Mouse (Mus musculus) thymus, postnatal 36 days (tissue): Measurements from ENCODE around the gene Cda.

Experiments used
- DNase-seq, 2 experiments: peaks; one replicate each; pipeline ENCODE4 v3.0.0; 2022; ENCODE audit warnings: mixed read lengths in 2 of 2

Cda gene

GRCm38 (mm10) chr4:138366561-138366960 is 1.2 kb downstream of the Cda start:
- DNase-seq, result no peak

GRCm38 (mm10) chr4:138363511-138363910 is 4.3 kb downstream of the Cda start:
- DNase-seq, result no peak

DNA sequence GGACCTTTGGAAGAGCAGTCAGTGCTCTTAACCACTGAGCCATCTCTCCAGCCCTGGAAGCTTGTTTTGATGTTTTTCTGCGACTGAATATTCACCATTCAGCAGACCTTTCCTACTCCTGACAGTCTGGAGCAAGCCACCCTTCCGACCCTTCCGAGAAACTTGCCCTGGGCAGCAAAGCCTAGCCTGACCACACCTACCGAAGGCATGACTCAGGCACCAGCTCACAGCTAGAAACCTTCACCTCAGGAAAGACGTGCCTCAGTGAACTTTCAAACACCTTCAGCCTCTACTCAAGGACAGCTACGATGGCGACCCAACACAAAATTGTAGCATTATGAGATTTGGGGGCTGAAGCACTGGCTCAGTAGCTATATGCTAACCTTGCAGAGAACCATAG is 4.9 kb downstream of the Cda start:
- no peak for DNase-seq

GRCm38 (mm10) chr4:138361370-138361821 is 6.4 kb downstream of the Cda start:
- DNase-seq, result no peak

- DNase-seq, result no peak
Measured at GRCm38 (mm10) chr4:138358176-138358575, 9.6 kb downstream of the Cda start.

GRCm38 (mm10) chr4:138356551-138356950 is 11.2 kb downstream of the Cda start:
- DNase-seq, result no peak

- no peak for DNase-seq
Measured at GRCm38 (mm10) chr4:138356141-138356540, 11.7 kb downstream of the Cda start.

DNA sequence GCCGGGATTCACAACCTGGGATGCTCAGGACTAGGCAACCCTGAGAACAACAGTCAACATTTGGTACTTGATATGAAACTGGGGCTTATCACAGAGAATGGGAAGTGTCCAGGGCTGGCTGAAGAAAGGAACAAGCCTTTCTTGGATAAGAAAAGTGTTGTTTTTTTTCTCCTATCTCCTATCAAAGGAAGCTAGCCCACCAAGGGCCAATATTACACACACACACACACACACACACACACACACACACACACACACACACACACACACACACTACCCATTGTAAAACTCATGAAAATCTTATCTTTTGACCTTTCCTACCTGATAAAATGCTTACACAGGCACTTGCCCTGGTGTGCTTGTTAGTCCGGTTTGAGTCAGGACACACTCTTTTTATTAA is 12.3 kb downstream of the Cda start:
- DNase-seq, result no peak

DNA sequence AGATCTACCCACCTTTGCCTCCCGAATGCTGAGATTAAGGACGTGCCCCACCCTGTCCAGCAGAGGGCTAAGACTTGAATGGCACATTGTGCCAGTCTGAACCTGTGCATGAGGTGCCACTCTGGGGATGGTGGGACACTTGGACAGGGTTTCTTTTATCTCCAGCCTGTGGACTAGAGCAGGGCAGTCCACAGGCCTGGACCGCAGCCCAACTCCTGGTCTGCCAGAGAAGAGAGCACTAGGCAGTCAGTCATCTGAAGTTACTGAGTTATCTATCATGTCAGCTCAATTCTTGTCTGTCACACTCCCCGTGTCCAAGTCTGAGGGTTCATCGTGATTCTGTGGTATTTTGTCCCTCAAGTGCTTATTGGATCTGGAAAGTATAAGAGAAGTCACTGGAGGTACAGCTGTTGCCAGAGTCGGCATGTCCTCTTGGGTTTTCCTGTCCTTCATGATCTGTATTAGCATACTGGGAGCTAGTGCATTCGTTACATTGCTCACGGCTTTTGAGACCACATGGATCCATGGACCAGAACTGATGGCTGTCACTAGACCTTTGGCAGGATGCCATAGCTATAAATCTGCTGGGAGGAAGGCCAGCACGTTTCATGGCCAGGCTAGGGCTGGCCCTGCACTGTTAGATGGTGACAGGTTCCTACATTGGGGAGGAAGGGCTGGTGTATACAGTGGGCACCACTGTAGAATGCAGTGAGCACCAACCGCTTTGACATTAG is 14.2 kb downstream of the Cda start:
- DNase-seq, result no peak

- DNase-seq, result no peak
Measured at GRCm38 (mm10) chr4:138352692-138353091, 15.1 kb downstream of the Cda start.

DNA sequence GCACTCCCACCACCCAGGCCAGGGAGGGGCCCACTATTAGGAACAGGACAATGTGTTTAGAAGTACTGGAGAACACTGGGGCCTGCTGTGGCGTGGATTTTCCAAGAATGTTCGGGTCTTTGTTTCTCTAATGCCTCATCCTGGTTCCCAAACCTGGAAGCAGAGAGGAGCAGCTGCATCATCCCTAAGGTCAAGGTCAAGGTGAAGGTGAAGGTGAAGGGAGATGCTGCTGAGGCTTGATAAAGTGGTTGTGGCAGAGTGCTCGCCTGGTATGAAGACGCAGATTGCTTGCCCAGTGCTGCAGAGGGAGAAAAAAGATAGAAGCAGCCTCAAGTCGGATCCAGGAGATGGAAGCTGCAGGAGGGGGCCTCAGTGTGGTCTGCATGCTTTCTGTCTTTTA is 16.0 kb downstream of the Cda start:
- no peak for DNase-seq

DNA sequence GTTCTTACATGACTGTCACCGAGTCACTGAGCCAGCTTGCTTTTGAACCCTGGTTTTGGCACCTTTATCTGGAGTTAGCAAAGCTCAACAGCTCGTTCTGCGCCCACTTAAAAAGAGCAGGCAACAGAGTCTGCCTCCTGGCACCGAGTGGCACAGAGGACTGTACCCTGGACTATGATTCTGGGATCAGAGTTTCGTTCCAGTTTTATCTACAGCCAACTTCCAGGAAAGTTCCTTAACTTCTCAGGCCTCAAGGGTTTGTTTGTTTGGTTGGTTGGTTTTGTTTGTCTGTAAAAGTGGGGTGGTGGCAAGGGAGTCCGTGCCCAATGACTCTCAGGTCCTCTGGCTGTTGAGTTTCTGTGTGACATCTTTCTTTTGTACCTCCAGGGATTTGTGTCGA is 19.1 kb downstream of the Cda start:
- no peak for DNase-seq

- no peak for DNase-seq
Measured at GRCm38 (mm10) chr4:138347280-138347679, 20.5 kb downstream of the Cda start.

DNA sequence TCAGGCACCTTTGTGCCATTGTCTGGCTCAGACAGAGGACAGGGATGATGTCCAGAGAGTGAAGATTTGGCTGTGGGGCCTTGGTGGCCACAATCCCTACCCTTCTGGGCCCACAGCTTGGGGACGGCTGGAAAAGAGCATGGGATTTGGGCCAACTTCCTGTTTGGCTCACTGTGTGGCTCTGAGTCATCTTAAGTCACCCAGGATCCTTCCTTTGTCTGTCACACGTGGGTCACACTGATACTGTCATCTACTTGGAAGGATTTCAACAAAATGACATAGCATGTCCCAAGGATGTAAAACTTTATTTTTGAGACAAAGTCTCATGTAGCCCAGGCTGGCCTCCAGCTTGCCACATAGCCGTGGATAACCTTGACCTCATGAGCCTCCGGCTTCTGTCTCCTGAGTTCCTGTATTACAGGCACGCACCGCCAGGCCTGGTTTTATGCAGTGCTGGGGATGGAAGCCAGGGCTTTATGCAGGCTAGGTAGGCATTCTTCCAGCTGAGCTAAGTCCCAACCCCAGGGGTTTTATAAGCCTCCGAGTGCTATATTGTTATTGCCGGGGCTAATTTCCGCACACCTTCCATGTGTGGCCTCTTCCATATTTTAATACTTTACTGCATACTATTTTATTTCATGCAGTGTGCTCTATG is 22.8 kb downstream of the Cda start:
- no peak for DNase-seq

GRCm38 (mm10) chr4:138343341-138343837 is 24.4 kb downstream of the Cda start:
- DNase-seq, result no peak

DNA sequence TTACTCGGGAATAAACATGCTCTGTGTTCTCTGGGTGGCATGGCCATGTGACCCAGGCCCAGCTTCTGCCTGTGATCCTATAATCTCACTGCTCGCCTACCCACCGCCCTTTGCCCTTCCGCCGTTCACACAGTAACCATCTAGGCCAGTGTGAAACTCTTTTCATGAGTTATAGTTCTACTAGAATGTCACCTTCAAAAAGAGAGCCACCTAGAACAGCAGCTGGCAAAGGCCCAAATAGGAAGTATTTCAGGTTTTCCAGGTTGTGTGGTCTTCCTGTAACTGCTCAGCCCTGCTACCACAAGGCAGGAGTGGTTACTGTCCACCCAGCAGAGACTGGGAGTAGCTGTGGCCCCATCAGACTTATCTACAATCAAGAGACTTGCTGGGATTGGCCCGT is 25.0 kb downstream of the Cda start:
- no peak for DNase-seq

DNA sequence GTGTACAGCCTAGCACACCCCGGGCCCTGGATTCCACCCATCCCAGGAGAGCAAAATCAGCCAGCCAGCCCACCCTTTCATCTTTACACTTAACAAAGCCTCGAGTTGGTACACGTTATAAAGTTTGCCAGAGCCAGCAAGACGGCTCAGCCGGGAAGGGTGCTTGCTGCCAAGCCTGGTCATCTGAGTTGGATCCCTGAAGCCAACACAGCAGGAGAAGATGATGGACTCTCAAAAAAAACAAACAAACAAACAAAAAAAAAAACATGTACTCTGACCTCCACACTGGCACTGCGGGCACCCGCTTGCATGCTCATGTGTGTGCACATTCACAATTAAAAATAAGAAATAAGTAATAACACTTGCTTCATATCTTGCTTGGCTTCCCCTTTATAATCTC is 25.7 kb downstream of the Cda start:
- DNase-seq, result no peak

DNA sequence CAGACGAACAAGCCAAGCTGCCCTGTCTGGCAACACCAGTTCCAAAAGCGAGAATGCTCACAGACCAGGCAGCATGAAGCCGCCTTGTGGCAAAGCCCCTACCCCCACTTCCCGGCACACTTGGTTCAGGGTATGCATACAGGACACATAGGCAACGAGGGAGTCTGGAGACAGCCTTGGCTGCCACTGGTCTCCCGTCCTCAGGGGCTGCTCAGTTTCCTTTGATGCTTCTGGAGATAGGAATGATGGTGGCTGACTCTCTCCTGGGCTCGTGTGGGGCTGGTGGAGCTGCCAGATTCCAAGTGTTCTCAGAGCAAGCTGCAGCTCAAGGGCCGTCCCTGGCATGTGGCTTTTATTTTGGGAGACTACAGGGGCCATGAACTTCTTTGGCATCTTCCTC is 26.4 kb downstream of the Cda start:
- no peak for DNase-seq

DNA sequence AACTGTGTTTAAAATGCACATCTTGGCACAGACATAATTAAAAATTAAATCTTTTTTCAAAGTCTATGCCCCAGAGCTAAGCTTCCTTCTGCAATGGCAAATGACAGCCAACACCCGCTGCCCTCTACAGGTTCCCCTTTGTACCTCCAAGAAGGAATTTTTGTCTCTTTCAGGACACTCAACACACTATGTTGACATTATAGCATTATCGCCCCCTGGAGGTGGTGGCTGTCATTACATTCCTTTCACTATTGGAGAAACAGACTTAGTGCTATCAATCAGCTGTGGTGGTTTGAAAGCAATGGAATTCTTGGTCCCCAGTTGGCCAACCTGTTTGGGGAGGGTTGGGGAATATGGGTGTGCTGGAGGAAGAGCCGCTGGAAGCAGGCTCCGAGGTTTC is 27.8 kb downstream of the Cda start:
- DNase-seq, result peak; percentile 24 to 26

DNA sequence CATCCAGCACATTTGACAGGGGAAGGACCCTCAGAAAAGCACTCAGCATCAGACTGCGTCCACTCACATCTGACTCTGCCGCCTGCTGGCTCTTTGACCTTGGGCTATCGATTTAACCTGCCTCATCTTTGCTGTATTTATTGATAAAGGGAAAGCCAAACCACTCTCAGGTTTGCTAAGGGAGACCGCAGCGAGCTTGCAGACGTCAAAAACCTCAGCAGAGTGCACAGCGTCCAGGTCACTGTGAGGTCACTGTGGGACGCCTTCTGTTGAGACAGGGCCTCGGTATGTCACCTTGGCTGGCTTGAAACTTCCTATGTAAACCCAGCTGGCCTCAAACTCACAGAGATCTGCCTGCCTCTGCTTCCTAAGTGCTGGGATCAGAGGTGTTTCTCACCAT is 30.5 kb downstream of the Cda start:
- no peak for DNase-seq

DNA sequence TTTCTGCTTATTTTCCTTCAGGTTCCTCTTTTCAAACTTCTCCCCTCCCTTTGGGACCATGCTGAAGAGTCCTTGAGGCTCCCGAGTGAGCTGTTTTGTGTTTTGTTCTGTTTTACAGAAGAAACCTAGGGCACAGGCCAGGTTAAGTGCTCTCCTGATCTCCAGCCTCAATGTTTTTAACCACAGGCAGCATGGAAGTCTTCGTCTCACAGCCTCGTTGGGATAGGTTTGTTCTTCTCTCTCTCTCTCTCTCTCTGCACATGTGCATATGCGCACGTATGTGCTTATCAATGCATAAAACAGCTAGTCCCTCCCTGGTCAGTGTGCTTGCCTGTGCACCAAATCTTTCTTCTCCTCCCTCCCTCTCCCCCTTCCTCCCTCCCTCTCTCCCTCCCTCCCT is 30.9 kb downstream of the Cda start:
- no peak for DNase-seq

DNA sequence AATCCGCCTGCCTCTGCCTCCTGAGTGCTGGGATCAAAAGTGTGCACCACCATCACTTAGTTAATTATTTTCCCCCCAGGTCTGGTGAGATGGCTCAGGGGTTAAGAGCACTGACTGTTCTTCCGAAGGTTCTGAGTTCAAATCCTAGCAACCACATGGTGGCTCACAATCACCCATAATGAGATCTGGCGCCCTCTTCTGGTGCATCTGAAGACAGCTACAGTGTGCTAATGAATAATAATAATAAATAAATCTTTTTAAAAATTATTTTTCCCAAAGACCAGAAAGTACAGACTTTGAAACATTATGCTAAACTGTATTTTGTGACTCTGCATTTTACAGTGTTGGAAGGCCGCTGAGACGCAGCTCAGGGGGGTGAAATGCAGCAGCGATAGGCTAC is 32.1 kb downstream of the Cda start:
- no peak for DNase-seq

DNA sequence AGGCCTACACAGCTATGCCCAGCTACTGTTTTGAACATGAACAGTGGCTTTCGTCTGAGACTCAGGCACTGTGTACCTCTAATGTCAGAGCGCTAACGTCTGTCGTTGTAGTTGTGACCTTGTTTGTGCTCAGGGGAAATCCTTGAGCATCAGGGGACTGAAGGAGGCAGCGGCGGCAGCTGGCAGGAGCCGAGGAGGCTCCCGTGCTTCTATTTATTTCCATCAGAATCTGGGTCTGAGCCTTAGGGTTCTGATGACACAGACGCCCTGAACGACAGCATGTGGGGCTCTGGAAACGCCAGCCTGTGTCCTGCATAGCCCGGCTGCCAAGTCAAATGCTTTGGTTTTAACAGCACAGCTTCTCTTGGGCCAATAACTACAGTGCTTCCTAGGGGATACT is 32.8 kb downstream of the Cda start:
- no peak for DNase-seq

- no peak for DNase-seq
Measured at GRCm38 (mm10) chr4:138333135-138333534, 34.7 kb downstream of the Cda start.

- no peak for DNase-seq
Measured at GRCm38 (mm10) chr4:138331647-138332046, 36.1 kb downstream of the Cda start.
